Mouse (Mus musculus) embryonic facial prominence, embryonic 13.5 days (tissue): ENCODE measurements at regions not wholly inside any gene's neighbourhood (a gene's known extent, or its start where the extent isn't known, plus 50 kb on each side); places are given as distances from the start of the nearest gene placed in this dataset.

ENCODE experiments used
- ATAC-seq: fragments of 200-750 bp; cut with Nextera tagmentation; 2 replicates; pipeline ENCODE4 v1.8.0; 2017; ENCODE audit warnings: low read depth; ENCODE audit not compliant: insufficient number of reproducible peaks, insufficient read depth, low FRiP score, low TSS enrichment
- H3K27ac ChIP-seq: fragments of 300-500 bp; sonication (generic); 2 replicates; pipeline ENCODE4 v1.5.1; 2015; ENCODE audit warnings: moderate library complexity, mild to moderate bottlenecking, inconsistent platforms
- H3K27me3 ChIP-seq: fragments of 300-500 bp; sonication (generic); 2 replicates; pipeline ENCODE4 v1.6.1; 2015; ENCODE audit warnings: mild to moderate bottlenecking, inconsistent platforms
- H3K36me3 ChIP-seq: fragments of 300-500 bp; sonication (generic); 2 replicates; pipeline ENCODE4 v1.6.1; 2015; ENCODE audit warnings: mild to moderate bottlenecking, inconsistent platforms
- H3K4me1 ChIP-seq: fragments of 300-500 bp; sonication (generic); 2 replicates; pipeline ENCODE4 v1.6.1; 2015; ENCODE audit warnings: inconsistent platforms
- H3K4me2 ChIP-seq: fragments of 300-500 bp; sonication (generic); 2 replicates; pipeline ENCODE4 v1.6.1; 2015; ENCODE audit warnings: moderate library complexity, mild to moderate bottlenecking, inconsistent platforms
- H3K4me3 ChIP-seq: fragments of 300-500 bp; sonication (generic); 2 replicates; pipeline ENCODE4 v1.5.1; 2015; ENCODE audit warnings: mild to moderate bottlenecking, inconsistent platforms
- H3K9ac ChIP-seq: fragments of 300-500 bp; sonication (generic); 2 replicates; pipeline ENCODE4 v1.6.1; 2015; ENCODE audit warnings: mild to moderate bottlenecking, inconsistent platforms
- H3K9me3 ChIP-seq: fragments of 300-500 bp; sonication (generic); 2 replicates; pipeline ENCODE4 v1.6.1; 2016; ENCODE audit warnings: inconsistent platforms
- WGBS: fragments of 180-500 bp; shearing (Covaris S2); methylation state at CpG from one replicate; pipeline ENCODE4 v1.1.7; 2015; ENCODE audit warnings: mixed read lengths; 5-methylcytosine and 5-hydroxymethylcytosine counted together

DNA sequence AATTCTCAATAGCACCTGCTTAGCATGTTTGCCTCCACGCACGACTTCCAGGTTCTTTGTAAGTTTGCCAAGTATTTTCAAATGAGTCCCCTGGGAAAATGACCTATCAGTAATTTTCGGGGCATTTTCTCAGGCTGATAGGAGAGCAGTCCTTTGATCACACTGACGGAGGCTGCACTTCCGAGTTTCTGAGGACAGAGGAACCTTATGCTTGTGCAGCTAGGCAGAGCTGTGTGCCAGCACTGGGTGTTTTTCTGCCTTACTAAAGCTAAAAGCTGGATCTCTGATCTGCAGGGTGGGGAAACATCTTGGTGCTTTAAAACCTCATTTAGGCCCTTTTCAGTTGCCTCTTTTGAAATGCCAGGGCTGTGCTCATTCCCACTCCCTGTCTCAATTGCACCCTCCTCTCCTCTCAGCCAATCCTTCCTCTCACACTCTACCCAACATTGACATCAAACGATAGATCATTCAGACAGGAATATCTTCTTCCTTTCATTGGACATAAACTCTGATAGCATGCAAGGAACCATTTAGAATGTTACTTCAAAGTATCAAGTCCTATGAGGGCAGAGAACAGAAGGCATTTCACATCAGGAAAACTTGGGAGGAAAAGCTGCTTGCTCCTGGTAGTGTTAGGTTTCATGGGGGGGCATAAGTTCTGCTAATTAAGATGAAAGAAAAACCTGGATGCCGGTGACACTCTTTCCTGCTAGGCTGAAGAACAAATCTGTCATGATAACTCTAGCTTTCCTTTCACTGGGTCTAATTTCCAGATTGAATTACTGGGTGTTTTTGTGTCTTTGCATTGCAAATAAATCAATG, 95.3 kb downstream of the Lurap1l start:
- H3K36me3 ChIP-seq = no peaks in the 10 kb centered on the region
- no peak overlapping the region for H3K4me3 ChIP-seq
- no peaks in the 10 kb centered on the region for H3K27me3 ChIP-seq
- no peak overlapping the region for H3K27ac ChIP-seq
- H3K9me3 ChIP-seq = peaks cover 4% of the 10 kb centered on the region; the same call in 1 of the 2 replicates
- H3K4me1 ChIP-seq = peaks cover 5% of the 10 kb centered on the region; the same call in 1 of the 2 replicates
- no peak for ATAC-seq
- no peak overlapping the region for H3K9ac ChIP-seq
- 25% methylated on average over 7 of the region's 7 CpGs for WGBS
- no peak overlapping the region for H3K4me2 ChIP-seq

DNA sequence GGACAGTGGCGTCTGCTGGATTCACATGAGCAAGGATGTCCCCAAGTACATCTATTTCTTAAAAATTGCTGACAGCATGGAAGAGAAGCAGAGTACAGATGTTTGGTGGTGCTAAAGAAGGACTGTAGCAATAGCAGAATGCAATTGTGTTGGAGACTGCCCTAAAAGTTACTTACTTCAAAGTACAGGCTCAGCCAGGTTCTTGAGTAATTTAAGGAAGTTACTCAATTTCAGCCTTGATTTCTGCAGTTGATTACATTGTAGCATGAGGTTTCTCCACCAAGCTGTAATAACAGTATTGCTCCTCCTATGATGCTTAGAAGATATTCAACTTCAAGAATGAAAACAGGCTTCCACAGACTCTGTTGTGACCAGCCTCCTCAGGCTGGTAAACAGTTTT, 96.1 kb downstream of the Lurap1l start:
- H3K4me3 ChIP-seq = no peak overlapping the region
- H3K9me3 ChIP-seq = no peaks in the 10 kb centered on the region
- H3K9ac ChIP-seq = no peak overlapping the region
- H3K27me3 ChIP-seq = no peaks in the 10 kb centered on the region
- H3K27ac ChIP-seq = no peak overlapping the region
- WGBS = 77% methylated on average over 1 of the region's 1 CpGs
- H3K4me2 ChIP-seq = no peak overlapping the region
- H3K36me3 ChIP-seq = no peaks in the 10 kb centered on the region
- no peak for ATAC-seq
- peaks cover 5% of the 10 kb centered on the region; the same call in 1 of the 2 replicates for H3K4me1 ChIP-seq

DNA sequence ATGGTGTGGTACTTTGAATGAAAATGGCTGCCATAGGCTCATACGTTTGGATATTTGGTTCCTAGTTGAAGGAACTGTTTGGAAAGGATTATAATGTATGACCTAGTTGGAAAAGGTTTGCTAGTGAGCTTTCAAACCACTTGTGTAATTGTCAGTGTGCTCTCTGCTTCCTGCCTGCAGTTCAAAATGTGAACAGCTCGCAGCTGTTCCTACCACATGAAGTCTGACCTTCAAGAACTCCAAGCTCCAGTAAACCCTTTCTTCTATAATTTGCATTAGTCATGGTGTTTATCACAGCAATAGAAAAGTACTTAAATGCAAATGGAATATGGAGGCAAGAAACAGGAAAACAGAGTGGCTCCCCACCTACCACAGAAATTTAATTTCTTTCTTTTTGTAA, 111.4 kb downstream of the Lurap1l start:
- H3K4me1 ChIP-seq = 0 out of 2 replicates have a peak, but pooled peaks cover 3% of the 10 kb centered on the region
- H3K9ac ChIP-seq = no peak overlapping the region
- no peak overlapping the region for H3K27ac ChIP-seq
- no peaks in the 10 kb centered on the region for H3K9me3 ChIP-seq
- no peaks in the 10 kb centered on the region for H3K36me3 ChIP-seq
- 62% methylated on average over 2 of the region's 2 CpGs for WGBS
- H3K4me2 ChIP-seq = no peak overlapping the region
- no peak for ATAC-seq
- H3K4me3 ChIP-seq = no peak overlapping the region
- H3K27me3 ChIP-seq = no peaks in the 10 kb centered on the region

DNA sequence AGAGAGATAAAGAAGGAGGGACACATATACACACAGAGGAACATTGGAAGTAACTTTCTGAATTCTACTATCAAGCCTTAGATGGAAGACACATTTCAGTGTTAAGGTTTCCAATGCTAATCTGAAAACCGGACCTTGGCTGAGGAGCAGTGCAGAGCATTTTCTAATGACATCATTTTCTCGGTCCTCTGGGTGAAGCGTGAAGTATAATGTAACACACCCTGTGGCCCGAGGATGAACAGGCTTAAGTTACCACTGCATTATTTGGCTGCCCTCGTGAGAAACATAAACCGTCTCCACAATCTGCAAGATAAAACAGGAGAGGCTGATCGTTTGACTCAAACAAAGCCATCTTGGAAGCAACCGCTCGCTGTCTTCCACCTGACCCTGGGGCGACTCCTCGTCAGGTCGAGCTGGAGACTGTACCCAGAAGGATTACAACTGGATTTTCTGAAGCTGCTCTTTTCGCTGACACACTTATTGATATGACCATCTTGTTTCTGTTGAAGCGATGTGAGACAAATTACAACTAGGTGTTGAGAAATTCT, 113.1 kb downstream of the Lurap1l start:
- ATAC-seq = no peak
- WGBS = 46% methylated on average over 14 of the region's 14 CpGs
- no peak overlapping the region for H3K9ac ChIP-seq

DNA sequence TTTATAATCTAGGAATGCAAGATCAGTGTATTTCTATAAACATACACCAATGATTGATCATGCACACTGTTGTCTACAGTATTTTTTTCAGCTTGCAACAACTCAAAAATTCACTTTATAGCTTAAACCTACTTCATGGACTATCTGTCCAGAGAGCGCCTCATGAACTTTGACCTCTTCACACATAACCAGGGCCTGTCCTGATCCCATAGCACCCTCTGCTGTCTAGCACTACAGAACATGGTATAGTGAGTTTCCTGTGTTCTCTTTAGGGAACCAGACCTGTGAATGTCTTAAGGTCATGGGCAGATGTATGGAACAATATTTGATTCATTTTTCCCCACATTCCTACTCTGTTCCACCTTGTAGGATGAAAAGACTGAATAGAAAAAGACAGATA, 117.1 kb downstream of the Lurap1l start:
- H3K27ac ChIP-seq = no peak overlapping the region
- no peak overlapping the region for H3K9ac ChIP-seq
- H3K4me2 ChIP-seq = no peak overlapping the region
- ATAC-seq = no peak
- WGBS = 86% methylated on average over 1 of the region's 1 CpGs
- no peak overlapping the region for H3K4me3 ChIP-seq
- H3K36me3 ChIP-seq = no peaks in the 10 kb centered on the region
- 0 out of 2 replicates have a peak, but pooled peaks cover 3% of the 10 kb centered on the region for H3K4me1 ChIP-seq
- H3K9me3 ChIP-seq = no peaks in the 10 kb centered on the region
- H3K27me3 ChIP-seq = no peaks in the 10 kb centered on the region

More for the DNA sequence above, 113.1 kb downstream of the Lurap1l start:
- Histone ChIP-seq H3K27me3 (no peaks in the 10 kb centered on the region), H3K36me3 (no peaks in the 10 kb centered on the region), H3K4me3 (no peak overlapping the region), H3K4me2 (no peak overlapping the region), H3K27ac (no peak overlapping the region), H3K9me3 (no peaks in the 10 kb centered on the region), H3K4me1 (0 out of 2 replicates have a peak, but pooled peaks cover 3% of the 10 kb centered on the region)

DNA sequence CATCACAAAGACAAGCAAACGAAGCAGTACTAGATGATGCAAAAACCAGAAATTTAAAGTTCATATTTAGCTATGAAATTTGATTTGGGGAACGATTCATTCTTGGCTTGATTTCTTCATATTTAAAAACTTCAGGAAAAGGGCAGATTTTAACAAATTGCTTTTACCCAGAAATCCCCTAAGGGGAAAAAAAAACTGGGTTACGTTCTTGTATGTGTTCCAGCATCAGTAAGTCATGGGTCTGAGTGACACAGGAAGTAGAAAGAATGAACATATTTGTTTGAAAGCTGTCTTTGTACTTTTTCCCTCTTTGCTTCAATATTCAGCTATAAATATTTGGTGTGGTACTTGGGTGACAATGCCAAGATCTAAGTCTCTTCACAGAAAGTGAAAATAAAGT, 120.2 kb downstream of the Lurap1l start:
- Histone ChIP-seq H3K9me3 (no peaks in the 10 kb centered on the region), H3K4me3 (no peak overlapping the region), H3K9ac (no peak overlapping the region), H3K27me3 (no peaks in the 10 kb centered on the region), H3K4me1 (no peaks in the 10 kb centered on the region), H3K27ac (no peak overlapping the region), H3K4me2 (no peak overlapping the region), H3K36me3 (no peaks in the 10 kb centered on the region)
- no peak for ATAC-seq
- 61% methylated on average over 3 of the region's 3 CpGs for WGBS

DNA sequence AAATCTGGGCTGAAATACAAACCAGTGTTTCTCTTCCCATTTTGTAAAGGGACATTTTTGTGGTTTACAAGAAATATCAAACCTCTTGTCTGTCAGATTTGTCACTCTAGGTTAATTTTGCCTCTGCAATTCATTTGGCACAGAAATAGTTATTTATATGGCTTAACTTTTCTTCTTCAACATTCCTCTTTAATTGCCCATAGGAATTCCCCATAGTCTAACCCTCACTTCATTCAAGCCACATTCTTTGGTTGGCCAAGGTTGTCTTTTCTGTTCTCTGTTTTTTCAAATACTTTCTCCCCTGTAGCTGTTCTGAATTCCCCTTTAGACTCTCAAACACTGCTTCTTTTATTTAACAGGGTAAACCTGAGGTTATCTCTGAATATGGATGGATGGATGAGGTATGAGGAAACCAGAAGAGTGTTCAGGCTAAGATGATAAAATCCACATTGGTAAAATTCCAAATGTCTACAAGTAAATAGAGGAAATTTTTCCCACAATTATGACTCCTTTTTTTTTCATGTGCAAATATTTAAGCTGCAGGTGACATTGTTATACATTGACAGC, 127.0 kb downstream of the Lurap1l start:
- Histone ChIP-seq H3K36me3 (no peaks in the 10 kb centered on the region), H3K9ac (no peak overlapping the region), H3K4me3 (no peak overlapping the region), H3K27me3 (no peaks in the 10 kb centered on the region), H3K27ac (no peak overlapping the region), H3K4me2 (no peak overlapping the region), H3K9me3 (no peaks in the 10 kb centered on the region), H3K4me1 (no peaks in the 10 kb centered on the region)
- ATAC-seq = no peak

DNA sequence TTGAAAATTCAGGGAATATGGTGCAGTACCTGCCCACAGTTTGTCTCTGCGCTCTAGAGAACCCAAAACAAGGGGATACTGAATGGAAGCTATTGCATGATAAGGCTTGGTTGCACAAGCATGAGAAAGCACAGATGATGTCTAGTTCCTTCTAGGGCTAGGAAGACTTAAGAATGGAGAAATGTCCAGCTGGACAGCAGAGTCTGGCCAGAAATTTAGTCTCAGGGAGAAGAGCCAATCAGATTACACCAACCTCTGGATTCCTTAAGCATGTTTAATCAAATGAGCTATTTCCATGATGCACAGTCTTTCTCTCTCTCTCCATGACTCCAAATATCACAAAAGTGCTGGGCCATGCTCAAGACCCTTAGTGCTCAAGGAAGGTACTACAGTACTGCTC, 147.8 kb downstream of the Lurap1l start:
- H3K4me1 ChIP-seq = no peaks in the 10 kb centered on the region
- no peaks in the 10 kb centered on the region for H3K9me3 ChIP-seq
- H3K4me2 ChIP-seq = no peak overlapping the region
- H3K27ac ChIP-seq = no peak overlapping the region
- no peak overlapping the region for H3K4me3 ChIP-seq
- no peaks in the 10 kb centered on the region for H3K27me3 ChIP-seq
- WGBS = 94% methylated on average over 1 of the region's 1 CpGs
- no peaks in the 10 kb centered on the region for H3K36me3 ChIP-seq
- no peak for ATAC-seq
- H3K9ac ChIP-seq = no peak overlapping the region

DNA sequence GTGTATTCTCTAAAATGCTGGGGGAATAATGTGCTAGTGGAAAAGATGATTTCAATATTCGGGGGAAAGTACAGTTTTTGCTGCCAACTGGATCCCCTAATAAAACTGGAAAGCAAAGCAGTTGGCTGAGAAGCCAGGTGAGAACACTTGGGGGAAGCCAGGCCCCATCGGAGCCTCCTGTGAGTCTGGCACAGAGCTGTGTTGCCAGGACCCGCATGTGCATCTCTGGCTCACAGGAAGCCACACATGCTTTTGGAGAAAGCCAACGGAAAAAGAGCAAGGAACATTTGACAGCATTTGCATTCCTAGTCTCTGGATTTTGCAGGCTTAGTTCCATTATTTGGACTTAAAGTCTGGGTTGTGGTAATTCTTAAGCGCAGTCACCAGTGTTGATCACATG, 148.4 kb downstream of the Lurap1l start:
- Histone ChIP-seq H3K4me1 (no peaks in the 10 kb centered on the region), H3K9ac (no peak overlapping the region), H3K4me2 (no peak overlapping the region), H3K27ac (no peak overlapping the region), H3K9me3 (no peaks in the 10 kb centered on the region), H3K4me3 (no peak overlapping the region), H3K27me3 (no peaks in the 10 kb centered on the region), H3K36me3 (no peaks in the 10 kb centered on the region)
- 77% methylated on average over 5 of the region's 5 CpGs for WGBS
- ATAC-seq = no peak

DNA sequence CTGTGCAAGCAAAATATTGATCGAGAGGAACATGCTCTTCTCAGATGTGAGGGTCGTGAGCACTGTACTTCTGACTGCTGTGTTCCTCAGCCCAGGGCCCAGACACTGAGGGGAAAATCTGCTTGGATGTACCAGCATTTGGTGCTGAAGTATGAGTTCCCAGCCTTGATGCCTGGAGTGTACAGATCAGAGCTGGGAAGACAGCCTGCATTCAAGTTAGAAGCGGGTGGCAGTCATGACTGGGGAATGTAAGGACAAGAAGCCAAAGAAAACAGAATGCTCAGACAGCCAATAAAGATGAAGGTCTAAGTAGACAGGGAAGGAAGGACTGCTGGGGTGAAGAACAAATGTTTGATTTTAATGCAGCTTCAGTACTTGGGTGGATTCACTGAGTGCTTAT, 148.9 kb downstream of the Lurap1l start:
- no peak for ATAC-seq
- Histone ChIP-seq H3K9me3 (no peaks in the 10 kb centered on the region), H3K4me3 (no peak overlapping the region), H3K27ac (no peak overlapping the region), H3K27me3 (no peaks in the 10 kb centered on the region), H3K4me1 (no peaks in the 10 kb centered on the region), H3K9ac (no peak overlapping the region), H3K4me2 (no peak overlapping the region), H3K36me3 (no peaks in the 10 kb centered on the region)
- WGBS = 77% methylated on average over 3 of the region's 3 CpGs

DNA sequence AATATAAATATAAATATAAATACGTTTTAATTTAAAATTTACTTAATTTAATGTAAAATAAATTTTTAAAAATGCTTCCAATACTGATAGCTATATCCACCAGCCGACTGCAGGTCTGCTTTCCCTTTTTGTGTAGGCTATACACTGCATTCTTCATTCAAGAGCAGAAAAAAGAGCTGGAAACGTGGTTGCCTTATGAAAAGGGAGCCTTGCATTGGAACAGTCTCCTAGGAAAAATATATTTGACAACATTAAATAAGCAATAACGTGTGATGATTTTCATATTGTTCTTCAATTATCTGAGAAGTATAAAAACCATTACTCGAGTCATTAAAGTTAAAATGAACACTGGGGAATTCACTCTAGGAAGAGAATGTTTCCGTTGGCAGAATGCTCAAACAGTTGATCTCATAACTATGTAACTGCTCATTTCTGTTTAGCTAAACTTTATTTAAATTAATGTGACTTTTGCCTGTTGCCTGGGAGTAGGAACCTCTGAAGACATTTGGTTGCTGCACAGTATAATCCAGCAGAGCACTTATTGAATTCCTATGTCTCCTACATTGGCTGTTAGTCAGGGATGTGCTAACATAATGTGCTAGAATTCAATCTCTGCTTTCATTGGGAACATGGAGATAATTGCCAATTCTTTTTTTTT, 172.0 kb downstream of the Lurap1l start:
- no peaks in the 10 kb centered on the region for H3K9me3 ChIP-seq
- peaks cover 5% of the 10 kb centered on the region for H3K4me1 ChIP-seq
- no peaks in the 10 kb centered on the region for H3K27me3 ChIP-seq
- no peak for ATAC-seq
- 73% methylated on average over 6 of the region's 6 CpGs for WGBS
- no peaks in the 10 kb centered on the region for H3K36me3 ChIP-seq
- H3K9ac ChIP-seq = no peak overlapping the region
- no peak overlapping the region for H3K27ac ChIP-seq
- no peak overlapping the region for H3K4me3 ChIP-seq
- H3K4me2 ChIP-seq = no peak overlapping the region

DNA sequence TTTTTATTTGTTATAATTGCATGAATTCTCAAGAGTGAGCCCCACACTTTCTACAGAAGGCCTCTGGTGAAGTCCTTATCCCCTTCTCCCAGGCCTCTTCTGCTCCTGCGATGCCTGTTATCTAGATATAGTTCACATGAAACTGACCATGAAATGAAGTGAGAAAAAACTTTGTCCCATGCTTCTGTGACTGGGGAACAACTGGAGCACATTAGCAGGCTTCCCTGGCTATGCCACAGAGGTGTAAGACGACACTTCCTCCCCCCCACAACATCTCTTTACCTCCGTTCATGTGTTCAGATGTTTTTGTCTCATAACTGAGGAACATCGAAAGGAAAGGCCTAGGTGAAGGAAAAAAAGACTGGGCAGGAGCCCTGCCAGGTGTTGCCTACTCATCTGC, 174.7 kb downstream of the Lurap1l start:
- H3K27ac ChIP-seq = no peak overlapping the region
- ATAC-seq = no peak
- no peaks in the 10 kb centered on the region for H3K9me3 ChIP-seq
- 13% methylated on average over 4 of the region's 4 CpGs for WGBS
- H3K4me3 ChIP-seq = no peak overlapping the region
- no peak overlapping the region for H3K4me2 ChIP-seq
- no peaks in the 10 kb centered on the region for H3K36me3 ChIP-seq
- peaks cover 5% of the 10 kb centered on the region for H3K4me1 ChIP-seq
- no peaks in the 10 kb centered on the region for H3K27me3 ChIP-seq
- H3K9ac ChIP-seq = no peak overlapping the region
